Mouse (Mus musculus) CD4-positive helper T cell, adult 2 months (primary cell): ENCODE measurements at regions not wholly inside any gene's neighbourhood (a gene's known extent, or its start where the extent isn't known, plus 50 kb on each side); places are given as distances from the start of the nearest gene placed in this dataset.
"Not testable (repeated sequence)": the region's sequence is repeated elsewhere in the genome, so short reads cannot be mapped to it uniquely, and the experiment has no call there.

Experiments used
- DNase-seq: peaks from one replicate; pipeline ENCODE4 v3.0.0-alpha.2; 2012; ENCODE audit warnings: low read depth, missing footprints, low spot score

DNA sequence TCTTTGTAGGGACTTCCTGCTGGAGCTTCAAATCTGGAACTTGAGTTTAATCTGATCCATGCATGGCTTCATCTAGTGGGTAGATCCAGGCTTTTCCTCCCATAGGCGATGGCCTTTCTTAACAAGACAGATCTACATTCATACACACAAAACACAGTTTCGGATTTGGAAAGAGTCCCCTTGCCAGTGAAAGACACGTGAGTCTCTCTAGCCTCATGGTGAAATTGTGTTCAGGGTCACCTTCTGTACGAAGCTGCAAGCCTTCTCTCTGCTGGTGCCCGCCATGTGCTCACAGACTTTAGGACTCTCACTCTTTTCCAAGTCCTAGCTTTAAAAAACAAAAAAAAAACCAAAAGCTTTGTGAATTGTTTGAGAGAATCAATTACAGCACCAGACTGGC is 51.4 kb upstream of the Dlx2 start:
- DNase-seq: no peak

DNA sequence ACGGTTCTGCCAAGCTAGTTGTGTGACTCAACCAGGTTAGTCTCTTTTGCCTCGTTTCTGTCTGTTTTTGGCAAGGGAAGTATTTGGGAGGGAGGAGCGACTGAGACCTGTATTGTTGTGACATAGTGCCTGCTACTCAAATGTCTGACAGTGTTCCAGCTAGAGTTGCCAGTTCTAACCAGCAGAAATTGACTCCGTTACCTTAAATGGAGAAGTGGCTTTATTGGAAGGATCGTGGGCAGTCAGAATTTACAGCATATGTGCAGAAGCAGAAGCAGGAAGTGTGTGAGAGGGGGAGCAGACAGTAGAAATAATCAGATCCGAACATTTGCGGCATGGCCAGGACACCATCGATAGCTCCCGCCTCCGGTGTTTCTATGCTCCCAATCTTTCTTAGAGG is 51.8 kb upstream of the Dlx2 start:
- no peak for DNase-seq

DNA sequence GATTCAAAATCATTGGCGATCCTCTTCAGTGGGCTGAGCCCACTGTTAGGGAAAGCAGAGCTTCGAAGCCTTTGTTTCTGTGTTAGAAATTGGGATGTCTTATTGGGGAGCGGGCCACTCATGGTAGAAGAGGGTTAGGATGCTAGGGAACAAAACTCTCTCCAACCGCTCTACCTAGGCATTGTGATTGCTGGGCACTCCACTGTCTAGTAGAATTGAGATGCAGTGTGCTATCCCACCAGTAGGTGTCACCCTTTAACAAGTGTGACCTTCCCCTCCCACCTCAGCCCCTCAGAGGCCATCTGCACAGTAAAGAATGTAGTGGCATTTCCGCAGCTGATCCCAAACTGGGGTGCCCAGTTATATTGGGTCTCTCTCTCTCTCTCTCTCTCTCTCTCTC is 52.2 kb upstream of the Dlx2 start:
- peak; percentile 80 for DNase-seq

DNA sequence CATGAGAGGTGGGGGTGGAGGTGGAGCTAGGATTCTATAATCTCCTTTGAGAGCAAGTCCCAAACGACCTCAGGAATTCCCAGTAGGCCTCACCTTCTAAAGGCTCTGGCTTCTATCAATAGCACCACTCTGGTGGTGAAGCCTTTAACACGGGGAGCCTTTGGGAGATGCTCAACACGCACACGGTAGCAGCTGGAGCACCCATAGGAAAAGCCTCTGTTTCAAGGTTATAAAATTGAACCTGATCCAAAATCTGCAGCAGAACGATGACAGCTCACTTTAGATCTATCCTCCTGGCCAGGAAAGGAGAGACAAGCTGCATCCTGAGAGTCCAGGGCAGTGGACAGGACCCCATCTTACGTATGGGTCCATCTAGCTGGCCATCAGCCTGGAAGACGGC is 53.7 kb upstream of the Dlx2 start:
- DNase-seq: no peak

DNA sequence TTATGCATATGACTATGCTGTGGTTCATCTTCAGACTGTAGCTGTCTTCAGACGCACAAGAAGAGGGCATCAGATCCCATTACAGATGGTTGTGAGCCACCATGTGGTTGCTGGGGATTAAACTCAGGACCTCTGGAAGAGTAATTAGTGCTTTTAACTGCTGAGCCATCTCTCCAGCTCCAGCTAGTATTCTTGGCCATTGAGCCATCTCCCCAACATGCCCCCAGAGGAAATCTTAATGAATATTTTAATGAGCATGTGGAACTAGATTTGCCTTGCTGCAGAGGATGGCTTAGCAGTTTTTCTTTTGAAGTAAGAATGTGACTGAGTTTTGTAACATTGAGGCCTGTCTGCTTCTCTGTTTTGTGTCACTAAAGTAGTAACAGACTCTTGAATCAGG is 54.4 kb upstream of the Dlx2 start:
- DNase-seq: no peak

DNA sequence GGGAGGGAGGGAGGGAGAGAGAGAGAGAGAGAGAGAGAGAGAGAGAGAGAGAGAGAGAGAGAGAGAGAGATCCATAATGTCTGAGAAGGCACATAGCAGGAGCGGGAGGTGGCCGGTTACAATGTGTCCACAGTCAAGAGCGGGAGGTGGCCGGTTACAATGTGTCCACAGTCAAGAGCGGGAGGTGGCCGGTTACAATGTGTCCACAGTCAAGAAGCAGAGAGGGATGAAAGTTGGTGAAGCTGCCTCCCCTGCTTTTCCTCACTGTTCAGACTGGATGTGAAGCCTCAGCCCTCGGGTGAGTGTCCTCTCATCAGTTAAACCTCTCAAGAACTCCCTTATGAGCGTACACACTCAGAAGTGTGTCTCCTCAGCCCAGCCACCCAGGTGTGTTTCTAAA is 57.2 kb upstream of the Dlx2 start:
- DNase-seq: not testable (repeated sequence)

DNA sequence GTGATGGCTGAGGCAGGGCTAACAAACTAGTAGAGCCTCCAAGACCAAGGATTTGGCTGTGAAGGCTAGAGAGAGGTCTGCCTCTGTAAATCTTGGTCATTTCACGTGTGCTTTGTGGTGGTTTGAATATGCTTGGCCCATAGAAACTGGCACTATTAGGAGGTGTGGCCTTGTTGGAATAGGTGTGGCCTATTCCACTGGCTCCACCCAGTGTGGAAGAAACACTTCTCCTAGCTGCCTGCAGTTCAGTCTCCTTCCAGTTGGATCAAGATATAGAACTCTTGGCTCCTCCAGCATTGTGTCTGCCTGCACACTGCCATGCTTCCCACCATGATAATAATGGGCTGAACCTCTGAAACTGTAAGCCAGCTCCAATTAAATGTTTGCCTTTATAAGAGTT is 59.1 kb upstream of the Dlx2 start:
- DNase-seq: no peak

DNA sequence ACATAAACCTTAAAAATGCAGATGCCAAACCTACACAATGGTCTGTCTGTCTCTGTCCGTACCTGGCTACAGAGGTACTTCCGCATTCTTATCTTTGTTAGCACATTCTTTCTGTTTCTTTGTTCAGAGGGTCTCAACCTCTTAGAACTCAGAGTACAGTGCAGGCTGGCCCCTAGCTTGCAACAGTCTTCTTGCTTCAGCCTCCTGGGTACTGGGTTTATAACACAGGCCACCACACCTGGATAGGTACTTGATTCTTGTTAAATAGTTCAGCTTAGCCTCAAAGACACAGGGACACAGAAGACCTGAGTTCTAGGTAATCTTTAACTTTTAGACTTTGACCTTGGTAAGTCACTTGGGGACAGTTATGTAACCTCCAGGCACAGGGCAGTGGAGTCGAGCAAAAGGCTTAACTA is 60.5 kb upstream of the Dlx2 start:
- no peak for DNase-seq

DNA sequence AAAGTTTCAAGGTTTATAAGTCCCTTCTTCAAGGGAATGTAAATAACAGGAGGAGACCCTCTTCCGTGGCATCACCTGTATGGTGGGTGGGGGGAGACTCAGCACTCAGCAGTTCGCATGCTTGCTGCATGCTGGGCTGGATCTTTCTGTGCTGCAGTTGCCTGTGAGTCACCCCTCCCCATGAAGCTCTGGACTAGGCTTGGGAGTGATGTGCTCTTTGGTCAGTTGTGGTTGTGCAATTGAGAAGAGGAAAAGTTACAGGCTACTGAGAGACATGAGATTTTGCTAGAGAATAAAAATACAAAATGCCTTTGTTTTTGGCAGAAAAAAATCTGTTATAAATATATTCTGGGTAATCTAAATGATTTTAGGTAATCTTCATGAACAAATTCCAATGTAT is 66.7 kb upstream of the Dlx2 start:
- DNase-seq: no peak

DNA sequence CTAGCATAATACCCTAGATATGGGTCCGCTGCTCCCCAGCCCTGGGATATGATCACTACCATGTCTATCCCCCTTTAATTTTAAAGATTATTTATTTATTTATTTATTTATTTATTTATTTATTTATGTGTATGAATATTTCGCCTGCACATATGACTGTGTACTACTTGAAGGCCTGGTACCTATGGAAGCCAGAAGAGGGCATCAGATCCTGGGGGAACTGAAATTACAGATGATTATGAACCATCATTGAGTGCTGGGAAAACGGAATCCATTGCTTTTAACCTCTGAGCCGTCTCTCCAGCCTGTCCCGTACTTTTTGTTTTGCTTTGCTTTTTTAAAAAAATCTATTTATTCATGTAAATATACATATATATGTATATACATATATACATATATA is 70.0 kb upstream of the Dlx2 start:
- no peak for DNase-seq

DNA sequence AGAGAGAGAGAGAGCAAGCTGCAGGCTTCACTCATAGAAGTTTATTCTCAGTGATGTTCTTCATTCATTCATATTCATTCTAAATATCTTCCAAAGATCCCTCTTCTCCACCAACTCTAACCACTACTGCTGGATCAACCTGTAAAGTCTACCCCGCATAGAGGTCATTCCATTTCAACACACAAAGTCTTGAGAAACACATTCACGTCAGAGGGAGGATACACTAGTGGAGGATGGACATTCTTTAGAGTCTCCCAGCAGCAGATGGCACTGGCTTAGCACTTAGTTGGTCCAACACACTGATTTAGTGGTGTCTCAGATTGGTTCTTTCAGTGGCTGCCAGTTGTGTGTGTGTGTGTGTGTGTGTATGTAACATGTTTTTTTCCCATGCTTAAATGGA is 74.9 kb upstream of the Dlx2 start:
- no peak for DNase-seq

DNA sequence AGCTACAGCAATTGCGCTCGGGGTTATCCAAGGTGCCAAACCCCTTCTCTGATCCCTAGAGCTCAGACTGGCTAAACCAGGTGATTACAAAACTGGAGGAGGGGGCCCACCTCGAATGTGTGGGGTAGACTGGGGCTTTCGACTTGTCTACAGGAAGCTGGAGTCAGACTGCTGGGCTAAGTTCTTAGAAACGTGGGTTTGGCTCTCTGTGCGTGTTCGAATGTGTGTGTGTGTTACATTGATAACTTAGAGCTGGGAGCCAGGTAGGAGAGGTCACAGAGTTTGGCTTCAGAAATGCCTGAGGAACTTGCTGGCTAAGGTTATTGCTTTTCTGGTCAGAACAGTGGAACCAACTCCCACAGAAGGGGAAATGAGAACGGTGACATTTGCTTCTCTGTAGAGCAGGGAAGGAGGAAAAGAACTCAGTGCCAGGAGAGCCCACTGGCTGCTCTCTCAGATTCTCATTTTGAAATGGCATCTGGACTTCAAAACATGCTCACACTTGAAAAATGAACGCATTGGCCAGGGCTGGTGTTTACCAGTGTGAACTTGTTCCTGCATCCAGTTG is 76.1 kb upstream of the Dlx2 start:
- no peak for DNase-seq

DNA sequence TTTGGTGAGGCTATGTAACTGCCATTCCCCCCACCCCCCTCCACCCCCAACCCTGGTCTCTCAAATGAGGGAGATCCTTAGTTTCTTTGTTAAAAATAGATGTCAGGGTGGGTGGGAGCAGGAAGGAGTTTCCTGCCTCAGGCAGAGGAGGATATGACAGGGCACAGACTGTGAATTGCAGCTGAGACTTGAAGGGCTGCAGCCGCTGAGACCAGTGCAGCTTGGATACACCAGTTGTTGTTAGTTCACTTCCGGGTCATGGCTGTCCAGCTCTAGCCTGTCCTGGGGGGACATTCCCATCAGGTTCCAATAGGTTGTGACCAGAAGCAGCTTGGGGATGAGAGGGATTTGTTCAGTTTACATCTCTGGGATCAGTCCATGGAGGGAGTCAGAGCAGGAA is 76.6 kb upstream of the Dlx2 start:
- DNase-seq: no peak

DNA sequence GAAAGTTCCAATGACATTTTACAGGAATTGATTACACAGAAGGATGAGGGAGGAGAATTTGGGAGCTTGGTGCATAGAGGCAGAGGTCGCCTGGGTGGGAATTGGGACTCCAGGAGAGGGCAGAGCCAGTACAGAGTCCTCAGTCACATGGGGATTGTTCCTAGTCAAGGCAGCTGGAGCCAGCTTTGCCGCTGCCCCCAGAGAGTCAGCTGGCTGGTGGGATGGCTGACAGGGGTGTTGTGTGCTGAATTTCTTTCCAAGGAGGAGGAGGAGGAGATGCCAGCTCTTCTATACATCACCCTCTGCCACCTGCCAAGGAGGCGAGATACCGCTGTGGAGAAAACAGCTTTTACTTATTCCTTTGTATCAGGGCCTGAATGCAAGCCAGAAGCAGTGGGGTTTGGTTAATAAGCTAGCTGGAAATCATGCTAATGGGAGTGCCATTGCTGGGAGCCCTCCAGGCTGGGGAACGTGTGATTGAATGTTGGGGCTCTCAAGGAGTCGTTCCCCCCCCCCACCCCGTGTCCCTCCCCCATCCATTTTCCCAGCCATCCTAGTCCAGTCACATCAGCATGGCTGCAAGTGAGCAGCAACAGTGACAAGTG is 78.8 kb upstream of the Dlx2 start:
- no peak for DNase-seq

DNA sequence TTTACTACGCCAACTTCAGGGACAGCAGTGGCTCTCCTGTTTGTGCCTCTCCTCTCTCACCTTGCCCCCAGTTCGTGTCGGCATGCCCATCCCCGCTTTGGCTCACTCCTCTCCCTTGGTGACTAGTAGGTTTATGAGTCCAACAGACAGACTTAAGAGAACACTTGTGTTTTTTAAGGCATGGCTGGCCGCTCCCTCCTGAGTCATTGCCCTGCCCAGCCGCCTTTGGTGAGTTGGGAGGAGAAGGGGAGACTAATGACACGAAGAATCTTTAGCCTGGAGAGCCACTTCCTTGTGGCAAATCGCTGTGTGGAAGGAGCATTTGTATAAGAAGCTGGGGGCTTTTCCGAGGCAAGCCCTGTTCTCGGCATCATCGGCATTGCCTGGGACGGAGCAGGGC is 79.8 kb upstream of the Dlx2 start:
- no peak for DNase-seq

DNA sequence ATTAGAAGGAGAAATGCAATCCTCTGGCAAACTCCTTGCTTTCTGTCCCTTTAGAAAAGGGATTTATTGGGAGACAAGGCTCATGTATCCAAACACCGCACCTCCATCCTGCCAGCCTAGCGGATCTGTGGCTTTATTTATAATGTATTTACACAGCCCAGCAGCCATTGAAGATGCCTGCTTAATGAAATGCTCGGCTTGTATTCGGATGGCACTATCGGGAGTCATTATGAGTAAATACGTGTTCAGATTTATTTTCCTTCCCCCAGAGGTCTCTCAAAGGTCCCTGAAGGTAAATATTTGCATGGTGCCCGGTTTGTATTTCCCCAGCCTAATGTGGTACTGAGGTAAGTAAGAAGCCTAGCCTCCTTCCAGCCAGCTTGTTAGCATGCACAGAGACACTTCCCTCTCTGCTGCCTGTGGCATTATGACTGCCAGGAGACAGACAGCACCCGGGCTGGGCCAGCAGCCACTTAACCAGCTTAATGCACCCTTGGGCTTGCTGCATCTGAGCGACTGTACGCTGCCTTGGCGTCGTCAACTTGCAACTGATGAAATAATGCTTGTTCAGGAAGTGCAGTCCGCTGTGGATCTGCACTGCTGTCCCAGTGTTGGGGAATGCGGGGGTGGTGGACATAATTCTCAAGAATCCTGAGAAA is 80.7 kb upstream of the Dlx2 start:
- no peak for DNase-seq

DNA sequence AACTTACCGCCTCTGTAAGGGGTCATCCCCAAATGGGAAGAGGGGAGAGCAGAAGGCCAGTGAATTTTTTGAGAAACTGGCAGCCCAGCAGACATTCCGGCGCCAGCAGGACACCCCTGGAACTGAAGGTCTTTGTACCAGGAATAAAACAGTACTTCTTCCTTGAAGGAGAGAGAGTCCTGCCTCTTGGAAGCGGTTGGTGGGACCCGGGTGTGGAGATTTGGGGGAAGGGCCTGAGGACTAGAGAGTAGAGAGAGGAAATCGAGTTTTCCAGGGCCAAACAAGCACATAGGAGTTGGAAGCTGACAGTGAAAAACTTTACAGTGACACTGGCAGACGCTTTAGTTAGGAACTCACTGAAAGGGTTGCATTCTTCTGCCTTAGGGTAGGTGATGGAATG is 82.3 kb upstream of the Dlx2 start:
- no peak for DNase-seq

DNA sequence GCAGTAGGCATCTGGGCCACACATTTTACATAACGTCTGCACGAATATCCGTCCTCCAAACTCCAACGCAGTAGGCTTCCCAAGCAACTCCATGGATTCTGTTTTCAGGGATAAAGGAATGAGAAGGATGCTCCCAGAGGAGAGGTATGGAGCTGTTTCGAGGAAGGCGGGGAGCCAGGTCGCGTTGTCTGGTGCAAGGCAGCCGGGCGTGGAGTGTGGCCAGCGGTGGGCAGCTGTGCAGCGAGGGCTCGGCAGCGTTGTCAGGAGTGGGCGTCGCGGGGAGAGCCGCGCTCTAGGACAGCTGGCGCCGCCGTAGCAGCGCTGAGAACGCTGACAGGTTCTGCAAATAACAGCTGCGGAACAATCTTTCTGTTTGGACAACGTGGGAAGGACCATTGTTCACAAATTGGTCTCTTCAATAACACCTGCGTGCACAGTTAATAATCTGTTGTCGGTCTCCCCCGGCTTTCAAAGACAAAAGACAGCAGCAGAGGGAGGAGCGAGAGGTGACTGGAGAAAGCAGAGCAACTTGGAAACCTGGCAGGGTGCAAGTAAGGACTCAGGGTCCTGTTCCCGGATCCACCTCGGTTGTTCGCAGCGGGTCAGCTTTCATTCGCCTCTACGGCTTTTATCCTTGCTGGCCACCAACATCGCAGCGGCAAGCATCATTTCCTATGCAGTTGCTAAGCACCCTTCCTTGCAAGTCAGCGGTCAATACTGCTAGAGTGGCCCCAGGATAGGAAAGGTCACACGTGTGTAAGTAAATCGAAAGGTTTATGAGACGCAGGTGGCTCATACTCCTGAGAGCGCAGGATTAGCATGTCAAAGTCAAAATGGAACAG is 83.0 kb upstream of the Dlx2 start:
- no peak for DNase-seq

DNA sequence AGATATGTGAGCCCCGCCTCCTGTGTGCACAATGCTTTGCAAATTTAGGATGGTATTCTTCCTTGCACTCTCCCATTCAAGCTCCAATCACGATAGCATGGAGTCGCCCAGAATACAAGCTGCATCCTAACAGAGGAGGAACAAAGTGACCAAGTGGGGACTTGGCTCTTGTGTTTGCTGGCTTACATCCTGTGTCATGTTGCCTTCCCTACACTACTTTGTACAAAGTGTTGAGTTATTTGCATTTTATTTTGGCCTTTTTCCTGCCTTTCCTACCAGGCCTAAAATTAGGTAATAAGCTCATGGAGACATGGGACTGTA is 83.5 kb upstream of the Dlx2 start:
- no peak for DNase-seq

DNA sequence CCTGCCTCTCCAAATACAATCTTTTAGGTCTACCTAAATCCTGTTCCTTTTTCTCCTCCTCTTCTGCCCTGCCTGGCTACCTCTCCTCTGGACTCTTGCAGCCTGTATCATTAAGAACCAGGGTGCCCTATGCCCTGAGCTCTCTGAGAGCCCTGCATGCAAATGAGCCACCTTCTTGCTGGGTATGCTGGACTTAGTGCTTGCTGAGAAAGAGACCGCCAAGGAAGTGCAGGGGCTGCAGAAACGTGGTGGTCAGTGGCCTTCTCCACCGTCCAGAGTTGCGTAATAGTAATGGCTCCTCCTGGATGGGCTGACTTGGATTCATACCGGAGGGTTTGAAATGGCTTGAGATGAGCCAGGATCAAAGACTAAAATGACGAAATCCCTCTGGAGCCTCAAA is 86.9 kb upstream of the Dlx2 start:
- DNase-seq: no peak

DNA sequence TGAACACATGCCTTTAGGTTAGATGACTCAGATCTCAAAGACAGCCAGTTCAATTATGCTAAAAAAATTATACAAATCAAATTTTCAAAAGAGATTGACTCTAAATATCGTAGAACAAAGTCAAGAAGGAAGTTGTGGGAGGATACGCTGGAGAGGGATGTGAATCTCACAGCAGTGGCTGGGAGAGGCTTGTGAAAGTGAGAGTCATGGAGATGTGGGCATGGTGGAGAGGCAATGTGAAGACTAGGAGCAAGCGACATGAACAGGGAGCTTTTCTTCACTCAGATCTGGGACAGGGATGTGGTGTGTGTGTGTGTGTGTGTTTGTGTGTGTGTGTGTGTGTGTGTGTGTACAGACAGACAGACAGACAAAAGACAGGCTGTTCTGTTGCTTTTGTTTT is 87.9 kb upstream of the Dlx2 start:
- DNase-seq: no peak

DNA sequence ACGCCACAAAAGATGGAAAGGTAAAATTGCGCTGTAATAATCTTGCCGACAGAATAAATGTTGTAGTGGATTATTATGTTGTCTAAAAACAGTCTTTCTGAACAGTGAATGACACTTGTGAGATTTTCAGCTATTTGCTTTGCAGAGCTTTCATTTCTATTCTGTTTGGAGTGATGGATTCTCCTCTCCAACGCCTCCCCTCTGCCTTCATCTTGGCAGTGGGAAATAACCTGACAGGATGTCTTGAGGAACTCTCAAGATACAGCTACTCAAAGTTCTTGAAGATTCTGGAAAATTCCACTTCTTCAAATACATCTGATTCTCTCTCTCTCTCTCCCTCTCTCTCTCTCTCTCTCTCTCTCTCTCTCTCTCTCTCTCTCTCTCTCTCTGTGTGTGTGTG is 89.6 kb upstream of the Dlx2 start:
- DNase-seq: no peak

DNA sequence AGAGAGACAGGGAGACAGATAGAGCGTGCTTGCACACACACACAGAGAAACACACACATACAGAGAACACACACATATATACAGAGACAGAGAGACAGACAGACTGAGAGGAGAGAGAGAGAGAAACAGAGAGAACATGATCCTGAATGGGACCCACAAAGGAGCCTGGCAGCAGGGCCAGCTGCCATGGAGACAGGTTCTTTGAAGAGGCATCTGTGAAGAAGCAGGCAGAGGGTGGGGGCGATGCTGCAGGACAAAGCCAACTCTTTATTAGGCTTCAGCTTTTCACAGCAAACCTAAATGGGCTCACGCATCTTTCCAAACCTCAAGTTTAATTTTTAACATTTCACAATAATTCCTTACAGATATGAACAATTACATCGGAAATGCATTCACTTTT is 90.0 kb upstream of the Dlx2 start:
- DNase-seq: no peak
